In genomic region chr13:13162777-13163485, GRCm38 (mm10) we compare ENCODE assay signal across 19 mouse cellular contexts. TPM values are rescaled to one million over a fixed set of nuclear protein-coding genes. Genes with fewer than 3 reads are reported as not detected.
"Had no signal": no experiment of that assay in that cellular context is flagged by ENCODE, and none has a peak within 500 bp of the region (broad histone marks: within the 10 kb centered on the region; RNA-seq: fewer than 3 reads in every experiment).

No protein-coding gene starts in this region.

RNA-seq across cellular contexts. Expression of gene Prl2c5, which starts 19.6 kb away (rescaled TPM):
- total RNA-seq: megakaryocyte progenitor cell, adult 5-6 weeks; midbrain, postnatal 0 days; monocyte, adult 5-6 weeks had no signal
- polyA plus RNA-seq: liver, postnatal 0 days; lung, adult 2 months; lung, embryonic 15.5 days; lung, postnatal 0 days; macrophage; midbrain, embryonic 11.5 days; midbrain, embryonic 13.5 days; midbrain, embryonic 15.5 days; midbrain, postnatal 0 days; neural tube, embryonic 11.5 days; neural tube, embryonic 13.5 days; neural tube, embryonic 15.5 days; spleen, adult 2 months; stomach, embryonic 15.5 days; stomach, postnatal 0 days; testis, adult 2 months; thymus, adult 2 months had no signal
